Mouse (Mus musculus) adrenal gland, adult 18-20 months (tissue): Measurements from ENCODE around the gene Cd59b. TPM values are rescaled to one million over a fixed set of nuclear protein-coding genes. Genes with fewer than 3 reads are reported as not detected.
A peak's percentile ranks its signal among the peaks of the same experiment; 100 is the strongest.
"Not testable (repeated sequence)": the region's sequence is repeated elsewhere in the genome, so short reads cannot be mapped to it uniquely, and the experiment has no call there.

Source experiments
- DNase-seq, 2 experiments: peaks; one replicate each; pipeline ENCODE4 v3.0.0; 2021 to 2022; ENCODE audit warnings: low spot score in 2 of 2
- total RNA-seq, 2 experiments: library from RNA; stranded (reverse); gene quantifications; 1 replicate in 1 of 2; 2 replicates in 1 of 2; pipeline ENCODE4 v1.2.3; 2021

Cd59b gene
- total RNA-seq, 2 experiments from 2014 or later, result 13.0 TPM

DNA sequence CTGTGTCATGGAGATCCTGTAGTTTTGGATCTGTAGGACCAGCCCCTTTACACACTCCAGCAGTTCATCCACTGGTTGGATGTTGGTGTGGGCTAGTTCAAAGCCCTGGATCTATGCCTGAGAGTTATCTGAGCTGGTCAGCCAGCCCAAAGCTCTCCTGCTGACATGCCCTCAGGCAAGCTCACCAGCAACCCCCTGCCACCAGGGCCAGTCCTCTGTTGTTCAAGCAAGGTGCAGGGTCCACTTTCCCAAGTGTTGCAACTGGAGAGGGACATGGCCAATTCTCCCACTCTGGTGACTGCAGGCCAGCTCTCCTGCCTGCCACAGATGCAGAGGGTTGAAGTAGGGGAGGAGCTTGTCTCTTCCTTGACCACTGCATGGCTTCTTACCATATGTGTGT, 43.9 kb downstream of the Cd59b start:
- DNase-seq, result not testable (repeated sequence)

GRCm38 (mm10) chr2:104114898-104115297, 45.2 kb downstream of the Cd59b start:
- DNase-seq, result no peak

- DNase-seq, result not testable (repeated sequence)
Observed at GRCm38 (mm10) chr2:104117173-104117572, 47.5 kb downstream of the Cd59b start.

DNA sequence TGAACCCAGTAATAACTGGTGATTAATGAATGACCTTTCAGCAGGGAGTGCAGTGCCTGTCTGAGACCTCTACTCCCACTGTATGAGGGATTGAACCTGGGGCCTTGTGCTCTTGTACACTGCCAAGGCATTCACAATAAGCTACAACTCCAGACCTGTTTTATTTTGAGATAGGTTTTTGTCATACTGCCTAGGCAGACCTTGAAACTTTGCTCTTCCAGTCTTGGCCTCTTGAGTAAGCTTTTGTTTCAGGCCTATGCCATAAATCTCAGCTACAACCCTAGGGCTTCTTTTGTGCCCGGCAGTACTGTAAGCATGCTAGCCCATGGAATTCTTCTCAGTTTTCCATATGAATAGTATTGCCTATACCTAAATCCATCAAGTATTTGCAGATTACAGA, 49.4 kb downstream of the Cd59b start:
- DNase-seq, result no peak

- DNase-seq, result no peak
Observed at GRCm38 (mm10) chr2:104120312-104120711, 50.7 kb downstream of the Cd59b start.

DNA sequence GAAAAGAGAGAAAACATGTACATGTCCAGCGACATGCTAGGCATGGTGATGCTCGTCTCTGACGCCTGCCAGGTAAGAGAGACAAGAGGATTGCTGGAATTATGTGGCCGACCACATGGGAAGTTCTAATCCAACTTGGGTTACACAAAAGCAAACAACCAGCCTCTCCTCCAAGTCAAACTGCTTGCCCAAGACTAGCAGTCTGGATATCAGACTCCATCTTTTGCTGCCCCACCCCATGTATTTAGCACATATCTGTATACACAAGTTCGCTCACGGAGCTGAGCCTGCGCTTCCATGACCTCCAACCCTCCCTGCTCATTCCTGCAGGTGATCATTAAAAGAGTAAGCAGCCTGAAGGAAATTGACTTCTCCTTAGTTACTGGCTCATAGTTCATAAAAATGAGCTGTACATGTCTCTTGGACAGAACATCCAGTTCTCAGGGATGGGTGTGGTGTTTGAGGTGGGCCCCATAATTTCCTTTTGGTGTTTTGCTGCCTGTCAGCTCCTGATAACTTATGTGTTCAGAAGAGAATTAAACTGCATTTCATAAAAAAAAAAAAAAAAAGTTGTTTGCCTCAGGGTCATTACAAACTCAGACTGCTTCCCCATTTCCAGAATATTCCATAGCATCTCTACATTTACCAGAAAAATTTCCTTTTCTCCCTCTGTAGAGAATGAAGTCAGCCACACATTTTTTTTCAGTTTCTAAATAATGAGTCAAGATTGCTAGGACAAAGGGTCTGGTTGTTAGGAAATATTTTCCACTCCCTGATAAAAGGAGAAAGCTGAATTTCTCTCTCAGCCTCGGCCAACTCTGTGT, 52.2 kb downstream of the Cd59b start:
- DNase-seq, result no peak

- peak; percentile 93 to 95 for DNase-seq
Observed at GRCm38 (mm10) chr2:104122505-104123378, 53.1 kb downstream of the Cd59b start, which contains the start of gene A930018P22Rik. A930018P22Rik (plus strand) TSS chr2:104122769.

- no peak for DNase-seq
Observed at GRCm38 (mm10) chr2:104123540-104123939, 53.9 kb downstream of the Cd59b start.

DNA sequence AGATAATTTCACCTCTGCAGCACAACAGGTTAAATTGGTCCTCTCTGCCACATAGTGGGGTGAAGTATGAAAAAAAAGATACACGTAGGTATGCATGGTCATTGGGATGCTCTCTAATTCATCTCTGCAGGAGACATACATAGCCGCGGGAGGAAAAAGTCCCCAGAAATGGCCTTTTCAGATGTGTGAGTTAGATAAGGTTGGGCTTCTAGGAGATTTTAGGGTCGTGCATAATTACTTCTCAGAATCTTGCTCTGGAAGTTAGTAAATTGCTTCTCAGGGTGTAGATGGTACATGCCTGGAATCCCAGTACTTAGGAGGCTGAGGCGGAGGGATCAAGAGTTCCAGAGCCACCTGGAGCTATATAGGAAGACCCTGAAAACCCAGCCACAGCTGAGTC, 54.4 kb downstream of the Cd59b start:
- DNase-seq, result no peak

- no peak for DNase-seq
Observed at GRCm38 (mm10) chr2:104128803-104129531, 59.3 kb downstream of the Cd59b start.

DNA sequence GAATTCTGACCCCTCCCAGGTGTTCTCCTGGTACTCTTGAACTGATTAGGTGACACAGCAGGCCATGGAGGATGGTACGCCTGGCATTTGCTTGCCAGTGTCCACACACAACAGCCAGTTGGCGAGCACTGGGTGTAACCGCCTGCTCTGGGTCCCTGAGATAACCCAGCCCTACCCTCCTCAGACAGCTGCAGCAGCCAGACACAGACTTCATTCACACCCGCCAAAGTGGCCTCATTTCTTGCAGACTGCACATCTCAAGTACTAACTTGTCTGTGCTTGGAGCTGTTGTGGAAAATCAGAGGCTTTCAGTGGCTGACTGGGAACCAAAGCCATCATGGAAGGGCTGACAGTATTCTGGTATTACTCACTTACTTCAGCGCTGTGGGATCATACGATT, 60.5 kb downstream of the Cd59b start:
- DNase-seq, result no peak

DNA sequence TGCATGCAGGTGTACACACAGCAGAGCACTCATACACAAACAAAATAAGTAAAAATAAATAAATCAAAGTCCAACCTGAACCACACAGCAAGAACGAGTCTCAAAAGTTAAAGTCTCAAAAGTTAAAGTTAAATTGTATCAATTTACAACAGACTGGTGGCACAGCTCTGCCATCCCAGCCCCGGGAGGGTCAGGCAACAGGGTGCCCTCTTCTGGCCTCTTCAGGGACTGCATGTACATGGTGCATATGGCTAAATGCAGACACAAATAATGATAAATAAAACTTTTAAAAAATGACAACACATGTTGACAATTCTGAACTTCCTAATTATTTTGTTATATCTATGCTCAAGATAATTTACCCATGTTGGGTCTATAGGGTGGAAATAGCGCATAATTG, 61.3 kb downstream of the Cd59b start:
- peak in 1 of 2 experiments; percentile 50 for DNase-seq

DNA sequence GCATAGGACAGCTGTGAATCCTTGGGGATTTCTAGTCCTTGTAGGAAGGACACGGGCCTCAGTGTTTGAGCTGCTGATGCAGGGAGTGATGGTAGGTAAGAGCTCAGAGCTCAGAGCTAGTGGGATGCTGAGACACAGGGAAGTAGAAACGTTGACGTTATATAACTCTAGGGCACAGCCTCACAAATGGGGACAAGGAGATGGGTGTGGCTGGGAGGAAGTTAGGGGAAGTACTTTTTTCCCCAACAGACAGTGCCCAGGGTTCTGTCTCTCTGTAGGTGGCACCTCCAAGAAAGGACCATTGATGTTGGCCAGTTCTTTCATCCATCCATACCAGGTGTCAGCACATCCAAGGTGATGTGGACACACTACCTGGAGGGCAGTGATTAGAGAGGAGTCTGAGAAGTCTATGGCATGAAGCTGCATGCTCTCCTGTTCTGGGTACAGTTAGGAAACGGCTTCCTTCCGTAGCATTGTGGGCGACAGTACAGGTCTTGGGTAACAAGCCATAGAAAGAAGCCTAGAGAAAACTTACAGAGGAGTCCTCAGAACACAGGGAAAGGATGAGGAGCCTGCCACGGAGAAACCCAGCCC, 62.7 kb downstream of the Cd59b start:
- no peak for DNase-seq

GRCm38 (mm10) chr2:104133042-104133810, 63.6 kb downstream of the Cd59b start:
- no peak for DNase-seq

- peak in 1 of 2 experiments; percentile 66 for DNase-seq
Observed at GRCm38 (mm10) chr2:104134150-104135056, 64.8 kb downstream of the Cd59b start.

GRCm38 (mm10) chr2:104135920-104136319, 66.3 kb downstream of the Cd59b start:
- no peak for DNase-seq
